Comparison of ENCODE assay signal across 9 mouse cellular contexts in the genomic region with DNA sequence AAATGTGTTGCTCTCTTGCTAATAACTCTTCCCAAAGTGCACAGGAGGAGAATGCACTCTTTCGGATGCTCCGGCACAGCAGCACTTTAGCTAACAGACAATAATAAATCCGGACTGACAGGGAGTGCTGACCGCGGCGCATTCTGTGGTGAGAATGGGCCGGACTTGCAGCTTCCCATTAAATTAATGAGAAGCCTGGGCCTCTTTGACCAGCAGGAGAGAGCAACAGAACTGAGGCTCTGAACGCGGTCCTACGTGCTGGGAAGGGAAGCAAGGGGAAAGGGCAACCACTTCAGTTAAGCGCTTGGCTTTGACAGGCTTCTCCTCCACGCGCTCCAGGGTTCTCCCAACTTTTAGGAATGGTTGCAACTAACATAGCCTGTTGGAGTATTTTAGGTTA.
A peak's percentile ranks its signal among the peaks of the same experiment; 100 is the strongest.
DNase-seq lines count a peak whose midpoint lies in the region; ATAC-seq and TF ChIP-seq lines count a peak whose summit lies in the region.
"Had no signal": no experiment of that assay in that cellular context is flagged by ENCODE, and none has a peak within 500 bp of the region (broad histone marks: within the 10 kb centered on the region; RNA-seq: fewer than 3 reads in every experiment).

No protein-coding gene starts in this region.

- H3K9ac ChIP-seq in liver, postnatal 0 days (replicated peaks): no peak overlapping the region
- no peak overlapping the region; the same call in 1 of the 2 replicates for H3K9ac ChIP-seq in forebrain, embryonic 14.5 days (ENCODE audit: low read length)
- no peak overlapping the region for H3K9ac ChIP-seq in neural tube, embryonic 15.5 days (replicated peaks)

- 36% methylated on average over 13 of the region's 13 CpGs for WGBS in liver, postnatal 0 days (ENCODE audit: insufficient replicate concordance)
- WGBS in forebrain, embryonic 14.5 days: 17% methylated on average over 13 of the region's 13 CpGs
- WGBS in neural tube, embryonic 15.5 days: 4% methylated on average over 13 of the region's 13 CpGs

- H3K4me2 ChIP-seq in liver, postnatal 0 days (ENCODE audit: low read depth, low read length): no peak overlapping the region
- peak overlapping the region; percentile 23 for H3K4me2 ChIP-seq in forebrain, embryonic 14.5 days (ENCODE audit: low read length)
- peak overlapping the region; percentile 45 for H3K4me2 ChIP-seq in neural tube, embryonic 15.5 days

- no peak for TF ChIP-seq CTCF in liver, postnatal 0 days (IDR thresholded peaks at IDR 0.05; ENCODE audit: low read depth)

- no peaks in the 10 kb centered on the region for H3K9me3 ChIP-seq in liver, postnatal 0 days (ENCODE audit: low read length)
- no peaks in the 10 kb centered on the region for H3K9me3 ChIP-seq in forebrain, embryonic 14.5 days (replicated peaks; ENCODE audit: control insufficient read depth, low read length)
- H3K9me3 ChIP-seq in neural tube, embryonic 15.5 days (replicated peaks): no peaks in the 10 kb centered on the region

- H3K36me3 ChIP-seq in liver, postnatal 0 days (replicated peaks; ENCODE audit: insufficient read depth, low read length): no peaks in the 10 kb centered on the region
- H3K36me3 ChIP-seq in forebrain, embryonic 14.5 days (ENCODE audit: control insufficient read depth, insufficient read depth, low read length): no peaks in the 10 kb centered on the region
- no peaks in the 10 kb centered on the region for H3K36me3 ChIP-seq in neural tube, embryonic 15.5 days

- ATAC-seq in liver, postnatal 0 days: no peak
- ATAC-seq in forebrain, embryonic 14.5 days: no peak
- peak; percentile 59; the same call in 1 of the 2 replicates for ATAC-seq in neural tube, embryonic 15.5 days (ENCODE audit: low FRiP score)
- ATAC-seq in megakaryocyte progenitor cell, adult 5-6 weeks (replicated peaks; ENCODE audit: poor library complexity): no peak

- no peak for TF ChIP-seq EP300 in liver, postnatal 0 days (IDR thresholded peaks at IDR 0.05; ENCODE audit: low read depth)

- H3K27me3 ChIP-seq in liver, postnatal 0 days (ENCODE audit: insufficient read depth, low read length): no peaks in the 10 kb centered on the region
- H3K27me3 ChIP-seq in forebrain, embryonic 14.5 days (replicated peaks; ENCODE audit: control insufficient read depth, insufficient read depth, low read length): no peaks in the 10 kb centered on the region
- no peaks in the 10 kb centered on the region for H3K27me3 ChIP-seq in neural tube, embryonic 15.5 days (replicated peaks)

- no peak overlapping the region for H3K27ac ChIP-seq in liver, postnatal 0 days (ENCODE audit: low read depth)
- H3K27ac ChIP-seq in forebrain, embryonic 14.5 days (ENCODE audit: low read depth, low read length): no peak overlapping the region
- H3K27ac ChIP-seq in neural tube, embryonic 15.5 days (replicated peaks): no peak overlapping the region

- DNase-seq in liver: peak; percentile 5
- DNase-seq in liver, postnatal 0 days: no peak
- DNase-seq in forebrain, embryonic 14.5 days (ENCODE audit: low spot score): peak; percentile 27
- peak; percentile 72 for DNase-seq in kidney, postnatal 10 days
- no peak for DNase-seq in right cerebral cortex, postnatal 36 days (ENCODE audit: low spot score in 2 of 2)
- no peak for DNase-seq in heart, adult 9 months (ENCODE audit: low spot score in 2 of 2)

- H3K4me1 ChIP-seq in liver, postnatal 0 days (ENCODE audit: insufficient read depth): no peaks in the 10 kb centered on the region
- peaks cover 3% of the 10 kb centered on the region; the same call in 1 of the 2 replicates for H3K4me1 ChIP-seq in forebrain, embryonic 14.5 days (ENCODE audit: control insufficient read depth, insufficient read depth, low read length)
- H3K4me1 ChIP-seq in neural tube, embryonic 15.5 days: peaks cover 6% of the 10 kb centered on the region

- no peak overlapping the region for H3K4me3 ChIP-seq in liver, postnatal 0 days (ENCODE audit: low read depth, low read length)
- H3K4me3 ChIP-seq in forebrain, embryonic 14.5 days (ENCODE audit: low read depth, low read length): no peak overlapping the region
- H3K4me3 ChIP-seq in neural tube, embryonic 15.5 days (replicated peaks): no peak overlapping the region
- H3K4me3 ChIP-seq: myocyte had no signal

Comparison
In these comparisons a context has a peak if more than half of its experiments do, and no peak if none do; other contexts are left out.
1. DNase-seq: peak in liver (single experiment), forebrain, embryonic 14.5 days (single experiment) and kidney, postnatal 10 days (single experiment); none in liver, postnatal 0 days (single experiment), right cerebral cortex, postnatal 36 days (0 of 2) and heart, adult 9 months (0 of 2).